Mouse (Mus musculus): ENCODE data around the gene Col5a1. TPM values are rescaled to one million over a fixed set of nuclear protein-coding genes. Genes with fewer than 3 reads are reported as not detected.
A peak's percentile ranks its signal among the peaks of the same experiment; 100 is the strongest.

Gene Col5a1
- polyA plus RNA-seq, 1 experiment from 2014 or later: 15.4 TPM

DNA sequence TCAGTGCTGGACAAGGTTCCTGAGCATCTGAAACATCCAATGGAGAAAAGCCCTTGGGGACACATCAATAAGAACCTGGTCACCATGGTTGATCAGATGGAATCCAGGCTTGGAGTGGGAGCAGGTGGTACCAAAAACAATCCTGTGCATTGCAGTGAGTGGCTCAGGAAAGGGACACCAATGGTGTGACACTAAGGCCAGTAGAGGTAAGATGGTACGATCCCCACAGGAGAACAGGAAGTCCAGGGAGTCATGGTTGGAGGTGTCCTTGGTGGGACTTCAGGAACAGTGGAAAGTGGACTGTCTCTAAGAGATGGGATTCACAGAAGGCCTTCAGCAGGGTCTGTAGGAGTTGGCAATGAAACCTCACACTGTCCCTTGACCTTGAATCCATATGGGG lies 154.2 kb downstream of the Col5a1 start:
- peaks cover 18% of the 10 kb centered on the region; the same call in 1 of the 2 replicates for H3K36me3 ChIP-seq
- no peak overlapping the region for H3K27ac ChIP-seq
- peaks cover 14% of the 10 kb centered on the region for H3K4me1 ChIP-seq
- no peak for ATAC-seq
- 82% methylated on average over 1 of the region's 1 CpGs for WGBS (ENCODE audit: insufficient replicate concordance)
- no peak overlapping the region for H3K4me2 ChIP-seq
- no peak overlapping the region for H3K4me3 ChIP-seq
- no peaks in the 10 kb centered on the region for H3K27me3 ChIP-seq (replicated peaks)
- H3K9me3 ChIP-seq (replicated peaks): no peaks in the 10 kb centered on the region
- H3K9ac ChIP-seq: no peak overlapping the region

GRCm38 (mm10) chr2:28044920-28045598 lies 158.8 kb downstream of the Col5a1 start:
- Histone ChIP-seq H3K27me3 (replicated peaks) (0 out of 2 replicates have a peak, but pooled peaks cover 2% of the 10 kb centered on the region), H3K9me3 (replicated peaks) (no peaks in the 10 kb centered on the region), H3K27ac (peak overlapping the region; percentile 81), H3K4me2 (no peak overlapping the region), H3K4me1 (peaks cover 42% of the 10 kb centered on the region), H3K9ac (peak overlapping the region; percentile 47; the same call in 1 of the 2 replicates), H3K36me3 (no peaks in the 10 kb centered on the region), H3K4me3 (no peak overlapping the region)
- peak; percentile 90 for ATAC-seq
- WGBS (ENCODE audit: insufficient replicate concordance): 67% methylated on average over 9 of the region's 9 CpGs

- no peak overlapping the region for H3K9ac ChIP-seq
- H3K36me3 ChIP-seq: no peaks in the 10 kb centered on the region
- no peak for ATAC-seq
- peak overlapping the region; percentile 81; the same call in 1 of the 2 replicates for H3K27ac ChIP-seq
- 58% methylated on average over 6 of the region's 6 CpGs for WGBS (ENCODE audit: insufficient replicate concordance)
- peaks cover 47% of the 10 kb centered on the region for H3K4me1 ChIP-seq
- no peaks in the 10 kb centered on the region for H3K9me3 ChIP-seq (replicated peaks)
- H3K4me2 ChIP-seq: no peak overlapping the region
- 0 out of 2 replicates have a peak, but pooled peaks cover 4% of the 10 kb centered on the region for H3K27me3 ChIP-seq (replicated peaks)
- H3K4me3 ChIP-seq: no peak overlapping the region
These were observed 160.1 kb downstream of the Col5a1 start for GRCm38 (mm10) chr2:28046311-28046710.

DNA sequence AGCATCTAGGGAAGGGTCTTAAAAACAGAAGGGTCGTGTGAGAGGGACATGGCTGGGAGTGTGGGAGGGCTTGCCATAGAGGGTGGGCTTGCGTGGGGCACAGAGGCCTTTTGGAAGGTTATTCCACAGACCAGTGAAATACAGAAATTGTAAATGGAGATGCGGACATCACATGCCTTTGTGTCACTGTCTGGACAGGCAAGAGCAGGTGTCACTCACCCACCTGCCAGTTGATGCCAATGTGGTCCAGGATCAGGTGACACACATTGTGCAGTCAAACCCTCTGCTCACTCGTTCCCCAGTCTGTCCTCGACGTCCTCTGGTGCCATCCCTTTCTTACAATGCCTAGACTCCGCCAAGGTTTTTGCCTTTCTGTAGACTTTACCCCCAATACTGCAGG lies 160.9 kb downstream of the Col5a1 start:
- no peak for ATAC-seq
- Histone ChIP-seq H3K4me2 (no peak overlapping the region), H3K36me3 (no peaks in the 10 kb centered on the region), H3K4me3 (no peak overlapping the region), H3K9ac (no peak overlapping the region), H3K4me1 (peaks cover 47% of the 10 kb centered on the region), H3K9me3 (replicated peaks) (no peaks in the 10 kb centered on the region), H3K27me3 (replicated peaks) (0 out of 2 replicates have a peak, but pooled peaks cover 4% of the 10 kb centered on the region), H3K27ac (0 out of 2 replicates have a peak overlapping the region, but pooled peaks have one; percentile 17)
- 73% methylated on average over 7 of the region's 7 CpGs for WGBS (ENCODE audit: insufficient replicate concordance)

- Histone ChIP-seq H3K4me2 (no peak overlapping the region), H3K36me3 (no peaks in the 10 kb centered on the region), H3K27me3 (replicated peaks) (no peaks in the 10 kb centered on the region), H3K27ac (peak overlapping the region; percentile 97), H3K4me3 (no peak overlapping the region), H3K9me3 (replicated peaks) (no peaks in the 10 kb centered on the region), H3K4me1 (peaks cover 44% of the 10 kb centered on the region), H3K9ac (peak overlapping the region; percentile 12; the same call in 1 of the 2 replicates)
- no peak for ATAC-seq
- 85% methylated on average over 1 of the region's 1 CpGs for WGBS (ENCODE audit: insufficient replicate concordance)
These were observed 173.7 kb downstream of the Col5a1 start for GRCm38 (mm10) chr2:28059922-28060321.

DNA sequence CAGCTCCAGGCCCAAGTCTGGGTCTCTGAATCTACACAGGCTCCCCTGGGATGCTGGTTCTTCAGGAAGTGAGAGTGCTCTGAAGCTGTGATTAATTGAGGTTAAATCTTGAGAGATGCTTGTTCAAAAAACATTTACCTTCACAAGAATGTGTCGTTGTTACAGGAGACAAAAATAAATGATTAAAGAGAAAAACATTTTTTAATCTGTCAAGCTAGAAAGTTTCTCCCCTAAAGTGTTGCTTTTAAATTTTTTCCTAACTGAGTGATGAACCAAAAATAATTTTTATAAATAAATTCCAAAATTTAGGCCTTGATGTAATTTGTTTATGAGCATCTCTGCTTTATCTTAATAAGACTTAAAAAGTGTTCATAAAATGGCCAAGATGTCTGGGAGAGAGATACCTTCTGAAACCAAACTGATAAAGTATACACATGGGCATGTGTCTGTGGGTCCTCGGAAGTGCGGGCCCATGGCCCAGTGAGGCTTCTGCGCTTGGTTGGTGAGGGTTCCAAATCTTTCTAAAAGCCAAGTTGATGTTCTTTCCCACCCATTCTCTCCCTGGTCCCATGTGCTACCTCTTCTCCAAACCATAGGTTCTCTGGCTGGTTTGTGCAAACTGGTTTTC lies 177.6 kb downstream of the Col5a1 start:
- no peaks in the 10 kb centered on the region for H3K36me3 ChIP-seq
- H3K9me3 ChIP-seq (replicated peaks): no peaks in the 10 kb centered on the region
- peak; percentile 67 for ATAC-seq
- peak overlapping the region; percentile 50 for H3K4me2 ChIP-seq
- whole genome bisulfite sequencing (ENCODE audit: insufficient replicate concordance): 29% methylated on average over 4 of the region's 4 CpGs
- H3K4me1 ChIP-seq: peaks cover 83% of the 10 kb centered on the region
- H3K4me3 ChIP-seq: no peak overlapping the region
- peak overlapping the region; percentile 71 for H3K9ac ChIP-seq
- no peaks in the 10 kb centered on the region for H3K27me3 ChIP-seq (replicated peaks)
- H3K27ac ChIP-seq: peak overlapping the region; percentile 97

DNA sequence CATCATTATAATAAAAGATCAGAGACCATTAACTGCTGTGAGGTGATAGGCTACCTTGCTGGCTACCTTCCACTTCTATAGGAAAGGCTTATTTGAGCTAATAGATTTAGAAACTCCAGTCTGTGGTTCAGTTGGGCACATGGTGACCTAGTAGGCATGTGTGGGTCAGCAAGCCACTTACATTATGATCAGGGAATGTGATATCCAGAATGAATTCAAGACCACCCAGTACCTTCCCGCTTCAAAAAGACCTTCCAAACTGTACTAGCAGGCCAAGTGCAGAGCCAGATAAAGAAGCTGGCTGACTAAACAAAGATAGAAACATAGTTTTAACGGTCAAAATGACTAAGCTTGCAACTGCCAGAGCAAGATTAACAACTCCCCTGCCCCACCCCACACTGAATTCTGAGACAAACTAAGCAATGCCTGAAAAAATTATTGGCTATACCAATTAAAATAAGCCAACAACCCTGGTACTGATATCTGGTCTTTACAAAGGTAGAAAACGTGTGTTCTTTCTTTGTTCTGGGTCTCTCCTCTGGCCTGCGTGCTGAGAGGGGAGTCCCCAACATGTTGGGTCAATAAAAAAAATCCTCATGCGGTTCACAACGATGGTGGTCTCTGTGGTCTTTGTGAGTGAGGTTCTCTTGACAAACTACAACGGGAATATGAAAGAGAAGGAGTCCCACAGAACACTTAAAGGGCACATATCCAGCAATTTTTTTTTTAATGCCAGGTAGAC lies 178.3 kb downstream of the Col5a1 start:
- 24% methylated on average over 7 of the region's 7 CpGs for WGBS (ENCODE audit: insufficient replicate concordance)

DNA sequence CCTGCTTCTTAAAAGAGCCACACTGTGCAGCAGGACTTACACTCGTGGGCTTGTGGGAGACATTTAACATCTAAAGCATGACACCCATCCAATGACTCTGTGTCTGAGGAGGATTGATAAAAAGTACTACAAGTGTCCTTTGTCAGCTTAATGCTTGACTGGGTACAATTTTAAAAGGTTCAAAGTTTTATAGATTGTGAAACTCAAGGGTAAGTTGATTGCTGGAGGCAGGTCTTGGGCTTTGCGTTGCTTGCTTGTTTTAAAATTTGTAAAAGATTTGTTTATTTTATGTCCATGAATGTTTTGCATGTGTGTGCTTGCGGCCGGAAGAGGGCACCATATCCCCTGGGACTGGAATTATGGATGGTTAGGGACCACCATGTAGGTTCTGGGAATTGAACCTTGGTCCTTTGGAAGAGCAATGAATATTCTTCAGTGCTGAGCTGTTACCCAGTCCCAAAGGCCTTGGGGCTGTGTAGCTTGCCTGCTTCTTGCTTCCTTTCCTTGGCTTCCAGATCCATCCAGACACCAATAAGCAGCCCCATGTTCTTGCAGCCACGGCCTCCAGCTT lies 178.9 kb downstream of the Col5a1 start:
- Histone ChIP-seq H3K4me3 (no peak overlapping the region), H3K9ac (peak overlapping the region; percentile 65), H3K4me2 (peak overlapping the region; percentile 50; the same call in 1 of the 2 replicates), H3K27me3 (replicated peaks) (no peaks in the 10 kb centered on the region), H3K9me3 (replicated peaks) (no peaks in the 10 kb centered on the region), H3K4me1 (peaks cover 90% of the 10 kb centered on the region), H3K36me3 (no peaks in the 10 kb centered on the region), H3K27ac (peak overlapping the region; percentile 97)
- WGBS (ENCODE audit: insufficient replicate concordance): 74% methylated on average over 5 of the region's 5 CpGs
- 0 out of 2 replicates have a peak, but pooled peaks have one; percentile 24 for ATAC-seq

More for the DNA sequence above, 178.3 kb downstream of the Col5a1 start:
- Histone ChIP-seq H3K4me3 (no peak overlapping the region), H3K27ac (peak overlapping the region; percentile 97), H3K4me2 (peak overlapping the region; percentile 50), H3K27me3 (replicated peaks) (no peaks in the 10 kb centered on the region), H3K4me1 (peaks cover 90% of the 10 kb centered on the region), H3K36me3 (no peaks in the 10 kb centered on the region), H3K9ac (peak overlapping the region; percentile 71), H3K9me3 (replicated peaks) (no peaks in the 10 kb centered on the region)
- peak; percentile 86 for ATAC-seq

GRCm38 (mm10) chr2:28066686-28067085 lies 180.5 kb downstream of the Col5a1 start:
- Histone ChIP-seq H3K36me3 (no peaks in the 10 kb centered on the region), H3K9ac (peak overlapping the region; percentile 65; the same call in 1 of the 2 replicates), H3K4me2 (no peak overlapping the region), H3K4me1 (peaks cover 82% of the 10 kb centered on the region), H3K4me3 (no peak overlapping the region), H3K9me3 (replicated peaks) (no peaks in the 10 kb centered on the region), H3K27me3 (replicated peaks) (no peaks in the 10 kb centered on the region), H3K27ac (peak overlapping the region; percentile 97)
- ATAC-seq: no peak
- 75% methylated on average over 5 of the region's 5 CpGs for WGBS (ENCODE audit: insufficient replicate concordance)

- ATAC-seq: no peak
- H3K4me1 ChIP-seq: peaks cover 77% of the 10 kb centered on the region
These were observed 180.9 kb downstream of the Col5a1 start for GRCm38 (mm10) chr2:28067175-28067574.

GRCm38 (mm10) chr2:28067821-28068536 lies 181.8 kb downstream of the Col5a1 start:
- H3K9ac ChIP-seq: peak overlapping the region; percentile 62
- H3K27ac ChIP-seq: peak overlapping the region; percentile 97
- no peaks in the 10 kb centered on the region for H3K36me3 ChIP-seq
- peaks cover 71% of the 10 kb centered on the region for H3K4me1 ChIP-seq
- 84% methylated on average over 2 of the region's 2 CpGs for WGBS (ENCODE audit: insufficient replicate concordance)
- H3K4me3 ChIP-seq: no peak overlapping the region
- H3K9me3 ChIP-seq (replicated peaks): no peaks in the 10 kb centered on the region
- no peak overlapping the region for H3K4me2 ChIP-seq
- peak; percentile 77 for ATAC-seq
- H3K27me3 ChIP-seq (replicated peaks): no peaks in the 10 kb centered on the region

More at GRCm38 (mm10) chr2:28067175-28067574, 180.9 kb downstream of the Col5a1 start:
- no peak overlapping the region for H3K9ac ChIP-seq
- no peaks in the 10 kb centered on the region for H3K9me3 ChIP-seq (replicated peaks)
- WGBS (ENCODE audit: insufficient replicate concordance): 82% methylated on average over 6 of the region's 6 CpGs
- no peak overlapping the region for H3K4me3 ChIP-seq
- H3K27ac ChIP-seq: peak overlapping the region; percentile 97
- H3K27me3 ChIP-seq (replicated peaks): no peaks in the 10 kb centered on the region
- no peaks in the 10 kb centered on the region for H3K36me3 ChIP-seq
- H3K4me2 ChIP-seq: no peak overlapping the region
